26 mouse cellular contexts compared by ENCODE assay signal in genomic region chr6:17667813-17668212, GRCm38 (mm10). TPM values are rescaled to one million over a fixed set of nuclear protein-coding genes. Genes with fewer than 3 reads are reported as not detected.
DNase-seq lines count a peak whose midpoint lies in the region; ATAC-seq and TF ChIP-seq lines count a peak whose summit lies in the region.
"Had no signal": no experiment of that assay in that cellular context is flagged by ENCODE, and none has a peak within 500 bp of the region (broad histone marks: within the 10 kb centered on the region; RNA-seq: fewer than 3 reads in every experiment).

No protein-coding gene starts in this region.

- peak; percentile 24; the same call in 1 of the 2 replicates for ATAC-seq in hindbrain, postnatal 0 days
- ATAC-seq in hindbrain, embryonic 14.5 days (ENCODE audit: low FRiP score), result no peak
- no peak for ATAC-seq in forebrain, postnatal 0 days
- ATAC-seq: lung, postnatal 0 days had no signal

- intact Hi-C loops in gastrocnemius, postnatal 36 days (cut with DNase I), result no loop called here

- H3K36me3 ChIP-seq in hindbrain, postnatal 0 days (ENCODE audit: insufficient read depth, low read length), result peaks cover 16% of the 10 kb centered on the region
- peaks cover 55% of the 10 kb centered on the region for H3K36me3 ChIP-seq in hindbrain, embryonic 14.5 days (replicated peaks; ENCODE audit: control insufficient read depth, insufficient read depth)
- peaks cover 28% of the 10 kb centered on the region for H3K36me3 ChIP-seq in forebrain, postnatal 0 days (ENCODE audit: insufficient read depth)

- no peak overlapping the region for H3K4me3 ChIP-seq in hindbrain, postnatal 0 days (ENCODE audit: low read length)
- H3K4me3 ChIP-seq in hindbrain, embryonic 14.5 days (replicated peaks; ENCODE audit: low read length), result no peak overlapping the region
- no peak overlapping the region for H3K4me3 ChIP-seq in lung, adult 2 months (replicated peaks; ENCODE audit: extremely low read depth, low read depth, low read length)
- H3K4me3 ChIP-seq in forebrain, postnatal 0 days (ENCODE audit: low read depth, low read length), result no peak overlapping the region
- H3K4me3 ChIP-seq: embryonic facial prominence, embryonic 12.5 days; forebrain, embryonic 12.5 days; heart, embryonic 13.5 days; hindbrain, embryonic 10.5 days; intestine, embryonic 15.5 days; limb, embryonic 12.5 days; midbrain, embryonic 13.5 days had no signal

- H3K4me1 ChIP-seq in hindbrain, postnatal 0 days (ENCODE audit: insufficient read depth, low read length), result no peaks in the 10 kb centered on the region
- no peaks in the 10 kb centered on the region for H3K4me1 ChIP-seq in hindbrain, embryonic 14.5 days (replicated peaks; ENCODE audit: control insufficient read depth, insufficient read depth, low read length)
- H3K4me1 ChIP-seq in lung, adult 2 months (ENCODE audit: control insufficient read depth, insufficient read depth, low read length), result no peaks in the 10 kb centered on the region
- no peaks in the 10 kb centered on the region for H3K4me1 ChIP-seq in forebrain, postnatal 0 days (ENCODE audit: insufficient read depth)
- H3K4me1 ChIP-seq: embryonic facial prominence, embryonic 12.5 days; forebrain, embryonic 12.5 days; hindbrain, embryonic 10.5 days; intestine, embryonic 15.5 days; limb, embryonic 12.5 days; midbrain, embryonic 13.5 days had no signal

- no peak overlapping the region for H3K9ac ChIP-seq in hindbrain, postnatal 0 days (replicated peaks; ENCODE audit: low read length)
- H3K9ac ChIP-seq in hindbrain, embryonic 14.5 days, result no peak overlapping the region
- no peak overlapping the region for H3K9ac ChIP-seq in forebrain, postnatal 0 days
- H3K9ac ChIP-seq: embryonic facial prominence, embryonic 12.5 days; forebrain, embryonic 12.5 days; heart, embryonic 13.5 days; intestine, embryonic 15.5 days; limb, embryonic 12.5 days; midbrain, embryonic 13.5 days had no signal

- no peak overlapping the region for H3K27ac ChIP-seq in hindbrain, postnatal 0 days
- H3K27ac ChIP-seq in hindbrain, embryonic 14.5 days, result no peak overlapping the region
- H3K27ac ChIP-seq in forebrain, postnatal 0 days (ENCODE audit: low read depth, low read length), result no peak overlapping the region
- H3K27ac ChIP-seq: embryonic facial prominence, embryonic 12.5 days; forebrain, embryonic 12.5 days; heart, embryonic 13.5 days; hindbrain, embryonic 10.5 days; intestine, embryonic 15.5 days; limb, embryonic 12.5 days; midbrain, embryonic 13.5 days had no signal

- H3K4me2 ChIP-seq in hindbrain, postnatal 0 days (ENCODE audit: low read depth, low read length), result no peak overlapping the region
- no peak overlapping the region for H3K4me2 ChIP-seq in hindbrain, embryonic 14.5 days (replicated peaks)
- no peak overlapping the region for H3K4me2 ChIP-seq in forebrain, postnatal 0 days (ENCODE audit: low read depth)
- H3K4me2 ChIP-seq: embryonic facial prominence, embryonic 12.5 days; forebrain, embryonic 12.5 days; heart, embryonic 13.5 days; intestine, embryonic 15.5 days; limb, embryonic 12.5 days; midbrain, embryonic 13.5 days had no signal

- 96% methylated on average over 3 of the region's 3 CpGs for WGBS in hindbrain, postnatal 0 days
- 95% methylated on average over 3 of the region's 3 CpGs for WGBS in hindbrain, embryonic 14.5 days
- WGBS in lung, adult 2 months, result 70% methylated on average over 3 of the region's 3 CpGs
- WGBS in forebrain, postnatal 0 days, result 92% methylated on average over 3 of the region's 3 CpGs

- H3K9me3 ChIP-seq in hindbrain, postnatal 0 days (ENCODE audit: low read length), result no peaks in the 10 kb centered on the region
- H3K9me3 ChIP-seq in hindbrain, embryonic 14.5 days (ENCODE audit: control insufficient read depth, low read length), result no peaks in the 10 kb centered on the region
- no peaks in the 10 kb centered on the region for H3K9me3 ChIP-seq in forebrain, postnatal 0 days (ENCODE audit: low read length)
- H3K9me3 ChIP-seq: embryonic facial prominence, embryonic 12.5 days; forebrain, embryonic 12.5 days; G1E; heart, embryonic 13.5 days; hindbrain, embryonic 10.5 days; intestine, embryonic 15.5 days; limb, embryonic 12.5 days; midbrain, embryonic 13.5 days had no signal

- TF ChIP-seq POLR2A in lung, adult 2 months (IDR thresholded peaks at IDR 0.05; ENCODE audit: borderline replicate concordance, extremely low read depth, low read depth, low read length), result no peak

- TF ChIP-seq CTCF in hindbrain, postnatal 0 days (IDR thresholded peaks at IDR 0.05; ENCODE audit: low read depth), result no peak
- TF ChIP-seq CTCF in lung, adult 2 months (IDR thresholded peaks at IDR 0.05; ENCODE audit: insufficient read depth, low read length), result no peak
- TF ChIP-seq CTCF in forebrain, postnatal 0 days (IDR thresholded peaks at IDR 0.05; ENCODE audit: low read depth), result no peak

- H3K27me3 ChIP-seq in hindbrain, postnatal 0 days (ENCODE audit: insufficient read depth, low read length), result no peaks in the 10 kb centered on the region
- H3K27me3 ChIP-seq in hindbrain, embryonic 14.5 days (ENCODE audit: control insufficient read depth, insufficient read depth, low read length), result no peaks in the 10 kb centered on the region
- H3K27me3 ChIP-seq in forebrain, postnatal 0 days (ENCODE audit: insufficient read depth, low read length), result no peaks in the 10 kb centered on the region
- H3K27me3 ChIP-seq: embryonic facial prominence, embryonic 12.5 days; forebrain, embryonic 12.5 days; heart, embryonic 13.5 days; intestine, embryonic 15.5 days; limb, embryonic 12.5 days; midbrain, embryonic 13.5 days had no signal

- DNase-seq in hindbrain, postnatal 0 days (ENCODE audit: low spot score), result no peak
- no peak for DNase-seq in hindbrain, embryonic 14.5 days (ENCODE audit: low spot score)
- DNase-seq in Muller cell, postnatal 12 days (ENCODE audit: inconsistent ontology term), result peak; percentile 5
- peak; percentile 12 for DNase-seq in fibroblast of lung, adult 2 months (ENCODE audit: low read depth)
- DNase-seq in gastrocnemius, postnatal 36 days, result no peak
- no peak for DNase-seq in lung, adult 2 months
- no peak for DNase-seq in forebrain, postnatal 0 days
- DNase-seq: cerebellum, adult 2 months; cerebellum, postnatal 25 days; embryo, embryonic 11 days; gastrocnemius, postnatal 25 days; heart, postnatal 10 days; kidney, adult 9 months; kidney, postnatal 10 days; layer of hippocampus, adult 9-11 months; lung, postnatal 4 days; thymus, postnatal 4 days had no signal

RNA-seq across cellular contexts. Expression of gene St7, which starts 24.9 kb away (rescaled TPM):
- 67.4 and 71.7 TPM in 2 replicates for total RNA-seq in hindbrain, postnatal 0 days (2014; rRNA removed)
- polyA plus RNA-seq in hindbrain, postnatal 0 days (2015; fragmentation: Nextera tagmentation; extraction: Ambion mirVana), result 35.8 and 36.8 TPM in 2 replicates
- polyA plus RNA-seq in hindbrain, embryonic 14.5 days (2014; fragmentation: Nextera tagmentation; extraction: Ambion mirVana), result 53.3 and 54.5 TPM in 2 replicates
- total RNA-seq in gastrocnemius, postnatal 36 days (2021), result 10 to 100 TPM in 1 of 2 experiments, 1 to 10 TPM in 1; 9.6 to 10.6 TPM
- 6.3 and 9.9 TPM in 2 replicates for polyA plus RNA-seq in lung, adult 2 months (2012; rRNA removed)
- 57.7 and 67.3 TPM in 2 replicates for total RNA-seq in forebrain, postnatal 0 days (2014; rRNA removed)
- polyA plus RNA-seq in forebrain, postnatal 0 days (2015; fragmentation: Nextera tagmentation; extraction: Ambion mirVana), result 40.0 and 41.9 TPM in 2 replicates

RNA-seq across cellular contexts. Expression of gene Capza2, which starts 31.8 kb away (rescaled TPM):
- 102 and 115 TPM in 2 replicates for total RNA-seq in hindbrain, postnatal 0 days (2014; rRNA removed)
- 241 and 256 TPM in 2 replicates for polyA plus RNA-seq in hindbrain, postnatal 0 days (2015; fragmentation: Nextera tagmentation; extraction: Ambion mirVana)
- 274 and 277 TPM in 2 replicates for polyA plus RNA-seq in hindbrain, embryonic 14.5 days (2014; fragmentation: Nextera tagmentation; extraction: Ambion mirVana)
- total RNA-seq in gastrocnemius, postnatal 36 days (2021), result 100 to 1,000 TPM; 299 to 306 TPM
- 9.1 and 17.6 TPM in 2 replicates for polyA plus RNA-seq in lung, adult 2 months (2012; rRNA removed)
- 204 and 233 TPM in 2 replicates for total RNA-seq in forebrain, postnatal 0 days (2014; rRNA removed)
- polyA plus RNA-seq in forebrain, postnatal 0 days (2015; fragmentation: Nextera tagmentation; extraction: Ambion mirVana), result 268 and 280 TPM in 2 replicates

Comparison
In these comparisons a context has a peak if more than half of its experiments do, and no peak if none do; other contexts are left out.
1. DNase-seq: peak in Muller cell, postnatal 12 days (single experiment) and fibroblast of lung, adult 2 months (single experiment); none in hindbrain, postnatal 0 days (single experiment), hindbrain, embryonic 14.5 days (single experiment), gastrocnemius, postnatal 36 days (0 of 2), lung, adult 2 months (single experiment) and forebrain, postnatal 0 days (single experiment).
2. RNA of gene Capza2, which starts 31.8 kb away (polyA plus RNA-seq): 274 to 277 TPM in hindbrain, embryonic 14.5 days, 268 to 280 TPM in forebrain, postnatal 0 days and 241 to 256 TPM in hindbrain, postnatal 0 days; 9.1 to 17.6 TPM in lung, adult 2 months; every median in the first group is over 10 times any median in the second.